Mouse (Mus musculus): ENCODE data around the gene Spata18. TPM values are rescaled to one million over a fixed set of nuclear protein-coding genes. Genes with fewer than 3 reads are reported as not detected.

Gene Spata18
- not detected in 2 replicates for polyA plus RNA-seq (2012; ENCODE audit: low replicate concordance)

DNA sequence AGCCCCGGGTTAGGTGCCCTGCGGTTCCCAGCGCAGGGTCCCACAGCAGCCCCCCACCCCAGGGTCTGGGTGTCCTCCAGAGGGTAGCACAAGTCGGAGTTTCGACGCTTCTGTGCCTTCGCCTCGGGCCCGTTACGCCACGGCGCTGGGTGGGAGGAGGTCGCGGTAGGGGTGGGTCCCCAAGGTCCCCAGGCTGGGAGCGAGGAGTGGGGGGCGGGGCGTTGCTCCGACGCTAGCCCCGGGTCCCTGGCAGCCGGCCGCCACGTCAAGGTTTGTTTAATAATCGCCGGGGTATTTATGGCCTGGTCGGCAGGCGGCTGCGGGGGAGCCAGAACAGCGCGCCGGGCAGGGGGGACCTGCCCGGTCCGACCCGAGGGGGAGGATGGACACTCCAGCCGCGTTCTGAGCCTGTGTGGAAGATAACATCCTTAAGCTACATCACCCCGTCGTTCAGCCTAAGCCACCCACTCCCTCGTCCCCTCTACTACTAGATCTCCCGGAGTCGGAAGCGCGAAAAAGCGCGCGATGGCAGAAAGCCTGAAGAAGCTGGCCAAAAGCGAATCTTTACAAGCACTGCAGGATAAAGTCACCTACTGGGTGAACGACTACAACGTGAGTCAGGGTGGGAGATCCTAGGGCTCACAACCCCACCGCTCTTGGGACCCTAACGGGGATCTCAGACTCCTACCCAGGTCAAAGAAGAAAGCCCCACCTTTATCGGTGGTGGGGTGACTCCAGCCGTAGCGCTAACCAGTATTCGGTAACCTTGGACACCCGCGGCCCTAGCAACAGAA lies at the start of gene Spata18:
TSS of gene Spata18 (plus strand) at position 319 of the 794 bp plus-strand sequence.

DNA sequence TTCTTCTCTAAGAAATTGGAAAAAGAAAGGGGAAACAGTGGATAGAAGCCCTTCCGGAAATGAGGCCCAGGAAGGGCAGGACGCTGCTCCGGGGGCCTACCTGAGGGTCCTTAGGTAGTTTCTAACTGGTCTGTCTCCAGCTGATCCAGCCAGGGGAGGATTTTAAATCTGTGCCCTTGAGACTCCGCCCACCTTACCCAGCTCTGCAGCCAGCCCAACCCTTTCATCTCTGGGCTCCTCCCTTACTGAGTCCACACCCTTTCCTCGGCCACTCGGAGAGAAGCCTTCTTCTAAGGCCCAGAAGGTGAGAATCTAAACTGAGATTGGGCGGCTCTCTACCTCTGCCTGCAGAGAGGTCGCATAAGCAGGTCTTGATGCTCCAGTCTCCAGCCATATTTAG lies 18.9 kb upstream of the Spata18 start, which contains the start of gene Lrrc66:
TSS of gene Lrrc66 (minus strand) at position 236 of the 400 bp plus-strand sequence.

DNA sequence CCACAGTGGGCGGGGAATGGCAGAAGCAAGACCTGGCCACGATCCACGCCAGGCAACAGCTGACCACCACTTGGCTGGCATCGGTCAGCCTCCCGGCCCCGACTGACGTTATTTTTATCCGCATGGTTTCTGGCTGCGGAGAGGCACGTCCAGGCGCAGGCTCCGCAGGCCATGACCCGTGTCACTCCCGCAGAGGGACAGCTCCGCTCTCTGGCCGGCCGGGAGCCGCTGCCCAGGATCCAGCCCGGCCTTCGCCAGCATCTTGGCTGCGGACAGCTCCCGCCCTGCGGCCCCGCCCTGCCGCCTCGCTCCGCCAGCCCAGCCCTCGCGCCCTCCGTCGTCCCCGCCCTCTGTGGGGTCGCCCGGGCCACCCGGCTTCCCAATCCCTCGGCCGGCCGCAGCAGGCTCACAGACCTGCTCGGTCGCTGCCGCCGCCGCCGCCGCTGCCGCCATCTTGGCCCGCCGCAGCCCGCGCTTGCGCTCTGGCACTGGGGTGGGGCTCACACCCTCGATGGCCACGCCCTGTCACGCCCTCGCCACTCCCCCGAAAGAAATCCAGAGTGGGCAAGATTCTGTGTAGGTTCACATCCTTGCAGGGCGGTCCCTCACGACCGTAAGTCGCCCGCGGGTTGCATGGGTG lies 3.8 kb upstream of the Spata18 start, which contains the start of gene Sgcb:
TSS of gene Sgcb (minus strand) at position 530 of the 640 bp plus-strand sequence.

Other genes starting within 250 kb of the Spata18 start
- not detected in 2 replicates for gene Cwh43, start 245.3 kb upstream of the Spata18 start, polyA plus RNA-seq (2012; ENCODE audit: low replicate concordance)
- gene Dcun1d4, start 170.4 kb upstream of the Spata18 start, polyA plus RNA-seq (2012; ENCODE audit: low replicate concordance) = 9.3 and 11.7 TPM in 2 replicates
- gene Lrrc66, start 18.9 kb upstream of the Spata18 start, polyA plus RNA-seq (2012; ENCODE audit: low replicate concordance) = not detected in 2 replicates
- gene Sgcb, start 3.6 kb upstream of the Spata18 start, polyA plus RNA-seq (2012; ENCODE audit: low replicate concordance) = 0.30 and 0.71 TPM in 2 replicates

All from leukemia stem cell, adult 10-12 weeks (primary cell).